Mouse (Mus musculus) megakaryocyte, embryonic 14.5 days (primary cell): ENCODE measurements around the gene Ch25h. TPM values are rescaled to one million over a fixed set of nuclear protein-coding genes. Genes with fewer than 3 reads are reported as not detected.
A peak's percentile ranks its signal among the peaks of the same experiment; 100 is the strongest.

ENCODE experiments used
- H3K27me3 ChIP-seq: replicated peaks from 2 replicates; pipeline ENCODE3; 2012; ENCODE audit warnings: inconsistent platforms
- H3K36me3 ChIP-seq: replicated peaks from 2 replicates; pipeline ENCODE3; 2012; ENCODE audit warnings: low read length, inconsistent platforms, mixed read lengths
- H3K4me1 ChIP-seq: 2 replicates; pipeline ENCODE4 v1.6.1; 2012; ENCODE audit warnings: inconsistent platforms
- H3K4me3 ChIP-seq: replicated peaks from 2 replicates; pipeline ENCODE3; 2012; ENCODE audit warnings: moderate library complexity, mild to moderate bottlenecking, inconsistent platforms
- H3K9me3 ChIP-seq: 2 replicates; pipeline ENCODE4 v1.6.1; 2012; ENCODE audit warnings: inconsistent platforms
- FLI1 ChIP-seq: IDR thresholded peaks from 2 replicates; pipeline ENCODE4 v1.6.1; 2012; ENCODE audit warnings: low read length, inconsistent platforms, mixed read lengths
- GATA1 ChIP-seq: IDR thresholded peaks from 3 replicates; pipeline ENCODE4 v1.6.1; 2012; ENCODE audit warnings: mixed read lengths, low read length, inconsistent platforms, borderline replicate concordance
- polyA plus RNA-seq: library from polyadenylated mRNA; stranded (reverse); fragments of >175 nt; gene quantifications from 2 replicates; pipeline ENCODE4 v1.2.3, GENCODE M21; 2012; ENCODE audit warnings: low replicate concordance; ENCODE audit not compliant: insufficient read depth

Ch25h gene
- not detected in 2 replicates for polyA plus RNA-seq

GRCm38 (mm10) chr19:34474991-34475971 is at the start of gene Ch25h:
TSS of gene Ch25h (minus strand) at chr19:34475164.
- no peaks in the 10 kb centered on the region for H3K9me3 ChIP-seq
- no peaks in the 10 kb centered on the region for H3K36me3 ChIP-seq
- peaks cover 31% of the 10 kb centered on the region for H3K4me1 ChIP-seq
- peaks cover 50% of the 10 kb centered on the region for H3K27me3 ChIP-seq
- no peak for TF ChIP-seq FLI1
- TF ChIP-seq GATA1 = no peak
- H3K4me3 ChIP-seq = peak within 1 kb of the TSS; percentile 92

GRCm38 (mm10) chr19:34524646-34525045 is 49.7 kb upstream of the Ch25h start:
- H3K9me3 ChIP-seq = no peaks in the 10 kb centered on the region
- no peaks in the 10 kb centered on the region for H3K27me3 ChIP-seq
- H3K4me1 ChIP-seq = peaks cover 53% of the 10 kb centered on the region
- no peak for TF ChIP-seq FLI1
- no peak for TF ChIP-seq GATA1
- H3K4me3 ChIP-seq = no peak overlapping the region
- H3K36me3 ChIP-seq = peaks cover 9% of the 10 kb centered on the region

- peaks cover 18% of the 10 kb centered on the region for H3K36me3 ChIP-seq
- H3K4me3 ChIP-seq = no peak overlapping the region
- TF ChIP-seq FLI1 (no peak), GATA1 (no peak)
- peaks cover 60% of the 10 kb centered on the region for H3K4me1 ChIP-seq
- no peaks in the 10 kb centered on the region for H3K9me3 ChIP-seq
- H3K27me3 ChIP-seq = no peaks in the 10 kb centered on the region
Observed at GRCm38 (mm10) chr19:34523106-34523725, 48.3 kb upstream of the Ch25h start.

GRCm38 (mm10) chr19:34521978-34522377 is 47.0 kb upstream of the Ch25h start:
- no peak for TF ChIP-seq GATA1
- no peak for TF ChIP-seq FLI1
- Histone ChIP-seq H3K4me3 (peak overlapping the region; percentile 80), H3K9me3 (no peaks in the 10 kb centered on the region), H3K27me3 (no peaks in the 10 kb centered on the region), H3K4me1 (peaks cover 54% of the 10 kb centered on the region), H3K36me3 (peaks cover 25% of the 10 kb centered on the region)

- TF ChIP-seq FLI1 (no peak), GATA1 (no peak)
- Histone ChIP-seq H3K36me3 (peaks cover 25% of the 10 kb centered on the region), H3K27me3 (no peaks in the 10 kb centered on the region), H3K9me3 (no peaks in the 10 kb centered on the region), H3K4me1 (peaks cover 55% of the 10 kb centered on the region), H3K4me3 (no peak overlapping the region)
Observed at GRCm38 (mm10) chr19:34521361-34521760, 46.4 kb upstream of the Ch25h start.

- Histone ChIP-seq H3K27me3 (no peaks in the 10 kb centered on the region), H3K36me3 (peaks cover 25% of the 10 kb centered on the region), H3K9me3 (no peaks in the 10 kb centered on the region), H3K4me3 (no peak overlapping the region), H3K4me1 (peaks cover 59% of the 10 kb centered on the region)
- no peak for TF ChIP-seq GATA1
Observed at GRCm38 (mm10) chr19:34520051-34520450, 45.1 kb upstream of the Ch25h start.

- Histone ChIP-seq H3K36me3 (peaks cover 25% of the 10 kb centered on the region), H3K9me3 (no peaks in the 10 kb centered on the region), H3K4me3 (no peak overlapping the region), H3K27me3 (no peaks in the 10 kb centered on the region), H3K4me1 (peaks cover 56% of the 10 kb centered on the region)
- TF ChIP-seq FLI1 (no peak), GATA1 (no peak)
Observed at GRCm38 (mm10) chr19:34519646-34520045, 44.7 kb upstream of the Ch25h start.

- H3K27me3 ChIP-seq = no peaks in the 10 kb centered on the region
- H3K9me3 ChIP-seq = no peaks in the 10 kb centered on the region
- H3K4me1 ChIP-seq = peaks cover 54% of the 10 kb centered on the region
- H3K36me3 ChIP-seq = peaks cover 28% of the 10 kb centered on the region
- no peak overlapping the region for H3K4me3 ChIP-seq
- TF ChIP-seq GATA1 (no peak), FLI1 (no peak)
Observed at GRCm38 (mm10) chr19:34518786-34519185, 43.8 kb upstream of the Ch25h start.

GRCm38 (mm10) chr19:34517812-34518594 is 43.0 kb upstream of the Ch25h start:
- Histone ChIP-seq H3K27me3 (no peaks in the 10 kb centered on the region), H3K9me3 (no peaks in the 10 kb centered on the region), H3K4me3 (no peak overlapping the region), H3K4me1 (peaks cover 51% of the 10 kb centered on the region), H3K36me3 (peaks cover 23% of the 10 kb centered on the region)
- TF ChIP-seq GATA1 (no peak), FLI1 (no peak)

GRCm38 (mm10) chr19:34517197-34517596 is 42.2 kb upstream of the Ch25h start:
- TF ChIP-seq FLI1 = no peak
- TF ChIP-seq GATA1 = no peak
- Histone ChIP-seq H3K9me3 (no peaks in the 10 kb centered on the region), H3K4me1 (peaks cover 49% of the 10 kb centered on the region), H3K36me3 (peaks cover 23% of the 10 kb centered on the region), H3K4me3 (no peak overlapping the region), H3K27me3 (no peaks in the 10 kb centered on the region)
